Mouse (Mus musculus): Measurements from ENCODE around the gene Rnf214.

GRCm38 (mm10) chr9:45936883-45937282 is 30.2 kb upstream of the Rnf214 start:
- peak; percentile 83 for TF ChIP-seq CTCF (IDR thresholded peaks at IDR 0.05; ENCODE audit: low read depth, low read length)
- TF ChIP-seq POLR2A (IDR thresholded peaks at IDR 0.05; ENCODE audit: extremely low read depth, insufficient read depth, low read length): no peak

Measured in liver, adult 2 months (tissue).